Mouse (Mus musculus): ENCODE measurements at regions not wholly inside any gene's neighbourhood (a gene's known extent, or its start where the extent isn't known, plus 50 kb on each side); places are given as distances from the start of the nearest gene placed in this dataset.

DNA sequence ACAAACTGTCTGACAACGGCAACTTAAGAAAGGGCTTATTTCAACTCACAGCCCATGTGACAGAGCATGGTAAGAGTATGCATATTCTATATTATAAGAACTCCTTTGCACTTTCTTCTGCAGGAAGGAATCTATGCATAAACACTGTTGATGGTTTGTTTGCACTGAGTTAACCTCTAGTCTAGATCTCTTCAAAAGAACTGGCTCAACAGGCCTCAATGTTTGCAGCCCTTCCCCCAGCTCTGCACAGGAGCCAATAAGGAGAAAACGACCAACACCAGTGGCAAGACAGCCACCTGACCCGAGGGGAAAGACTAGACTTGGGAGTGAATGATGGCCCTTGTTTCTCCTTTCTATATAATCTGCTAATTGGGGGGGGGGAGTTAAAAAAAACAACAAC is 231.2 kb upstream of the Tsc22d2 start:
- TF ChIP-seq POLR2A (IDR thresholded peaks at IDR 0.05; ENCODE audit: low read depth, low read length) (no peak), CTCF (IDR thresholded peaks at IDR 0.05; ENCODE audit: extremely low read depth, insufficient read length, insufficient replicate concordance, low read depth, low read length) (no peak)

Measured in small intestine, adult 2 months (tissue).